Mouse (Mus musculus): ENCODE measurements around the gene Usp48. TPM values are rescaled to one million over a fixed set of nuclear protein-coding genes. Genes with fewer than 3 reads are reported as not detected.

Usp48 gene
- polyA plus RNA-seq, 1 experiment from 2014 or later, result 100 TPM

DNA sequence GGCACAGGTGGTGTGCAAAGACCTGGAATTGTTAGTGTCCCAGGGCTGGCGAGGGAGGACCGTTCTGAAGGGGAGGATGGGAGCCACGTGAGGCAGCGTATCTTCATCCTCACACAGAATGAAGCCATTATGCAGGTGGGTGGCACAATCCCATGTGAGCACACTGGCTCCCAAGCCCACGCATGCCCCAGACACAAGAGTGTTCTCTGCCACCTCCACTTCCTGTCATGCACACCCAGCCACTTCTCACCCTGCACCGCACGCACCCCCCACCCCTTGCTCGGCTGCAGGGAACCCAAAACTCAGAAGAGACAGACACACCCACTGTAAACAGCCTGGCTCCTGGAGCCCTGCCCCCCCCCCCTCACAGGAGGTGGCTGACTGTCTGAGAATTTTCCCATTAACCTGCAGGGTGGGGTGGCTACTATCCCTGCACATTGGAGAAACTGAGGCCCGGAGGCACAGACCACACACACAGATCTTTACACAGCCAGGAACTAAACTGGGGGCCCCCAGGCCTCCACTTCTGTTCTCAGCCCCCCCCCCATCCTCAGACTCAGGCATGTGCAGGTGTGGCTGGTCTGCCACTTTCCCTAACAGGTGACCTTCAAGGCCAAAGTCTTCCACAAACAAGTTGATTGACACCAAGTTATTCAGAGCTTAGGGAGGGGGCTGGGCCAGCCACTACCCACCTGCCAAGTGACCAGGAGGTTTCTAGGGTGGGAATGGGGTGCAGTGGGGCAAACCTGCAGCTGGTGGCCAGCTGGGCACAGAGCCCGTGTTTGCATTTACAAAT lies 98.8 kb downstream of the Usp48 start:
- Histone ChIP-seq H3K4me2 (no peak overlapping the region), H3K27me3 (0 out of 2 replicates have a peak, but pooled peaks cover 4% of the 10 kb centered on the region), H3K9me3 (no peaks in the 10 kb centered on the region), H3K4me3 (replicated peaks) (no peak overlapping the region), H3K4me1 (replicated peaks) (peaks cover 5% of the 10 kb centered on the region), H3K36me3 (no peaks in the 10 kb centered on the region), H3K9ac (replicated peaks) (no peak overlapping the region), H3K27ac (no peak overlapping the region)
- ATAC-seq (ENCODE audit: insufficient number of reproducible peaks, insufficient read depth, low FRiP score, low TSS enrichment, low read depth), result no peak
- 82% methylated on average over 10 of the region's 10 CpGs for WGBS

DNA sequence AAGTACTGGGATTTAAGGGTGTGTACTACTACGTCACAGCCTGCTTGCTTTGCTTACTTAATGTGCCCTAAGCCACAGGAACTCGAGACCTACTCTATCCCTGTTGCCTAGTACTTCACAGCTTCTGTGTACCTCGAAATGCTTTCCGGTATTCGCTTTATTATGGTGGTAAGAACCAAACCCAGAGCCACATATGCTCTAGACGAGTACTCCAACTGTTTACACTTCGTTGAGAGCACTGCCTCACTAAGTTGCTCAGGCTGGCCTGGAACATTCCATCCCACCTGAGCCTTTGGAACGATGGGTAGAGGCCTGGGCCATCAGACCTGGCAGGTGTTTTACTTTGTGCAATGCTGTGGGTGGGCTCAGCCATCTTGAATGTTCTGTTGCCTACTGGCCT lies 101.7 kb downstream of the Usp48 start:
- WGBS, result 79% methylated on average over 8 of the region's 8 CpGs

DNA sequence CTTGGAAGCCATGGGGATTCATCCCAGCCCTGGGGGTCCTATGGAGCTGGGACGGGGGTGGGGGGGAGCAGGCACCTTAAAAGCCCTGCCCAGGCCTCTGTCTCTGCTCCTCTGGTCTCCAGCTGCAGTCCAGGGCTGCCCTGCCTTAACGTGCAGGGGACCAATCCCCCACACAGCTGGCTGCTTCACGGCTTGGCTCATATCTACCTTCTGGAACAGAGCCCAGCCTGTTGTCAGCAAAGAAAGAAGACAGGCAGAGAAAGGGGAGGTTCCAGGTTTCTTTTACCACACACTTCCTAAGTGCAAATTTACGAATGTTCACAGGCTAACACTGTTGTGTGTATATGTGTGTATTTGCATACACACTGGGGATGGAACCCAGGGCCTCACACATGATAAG lies 102.3 kb downstream of the Usp48 start:
- WGBS, result 29% methylated on average over 4 of the region's 4 CpGs
- Histone ChIP-seq H3K9ac (replicated peaks) (no peak overlapping the region; the same call in 1 of the 2 replicates), H3K4me2 (no peak overlapping the region), H3K4me3 (replicated peaks) (no peak overlapping the region), H3K36me3 (no peaks in the 10 kb centered on the region), H3K27ac (0 out of 2 replicates have a peak overlapping the region, but pooled peaks have one; percentile 9), H3K27me3 (no peaks in the 10 kb centered on the region), H3K9me3 (no peaks in the 10 kb centered on the region), H3K4me1 (replicated peaks) (peaks cover 21% of the 10 kb centered on the region)
- no peak for ATAC-seq (ENCODE audit: insufficient number of reproducible peaks, insufficient read depth, low FRiP score, low TSS enrichment, low read depth)

More for the DNA sequence above, 101.7 kb downstream of the Usp48 start:
- H3K4me1 ChIP-seq (replicated peaks), result peaks cover 21% of the 10 kb centered on the region
- H3K27me3 ChIP-seq, result 0 out of 2 replicates have a peak, but pooled peaks cover 2% of the 10 kb centered on the region
- H3K36me3 ChIP-seq, result no peaks in the 10 kb centered on the region
- H3K9ac ChIP-seq (replicated peaks), result no peak overlapping the region; the same call in 1 of the 2 replicates
- H3K27ac ChIP-seq, result 0 out of 2 replicates have a peak overlapping the region, but pooled peaks have one; percentile 9
- H3K4me3 ChIP-seq (replicated peaks), result no peak overlapping the region
- no peak for ATAC-seq (ENCODE audit: insufficient number of reproducible peaks, insufficient read depth, low FRiP score, low TSS enrichment, low read depth)
- H3K9me3 ChIP-seq, result no peaks in the 10 kb centered on the region
- H3K4me2 ChIP-seq, result no peak overlapping the region

DNA sequence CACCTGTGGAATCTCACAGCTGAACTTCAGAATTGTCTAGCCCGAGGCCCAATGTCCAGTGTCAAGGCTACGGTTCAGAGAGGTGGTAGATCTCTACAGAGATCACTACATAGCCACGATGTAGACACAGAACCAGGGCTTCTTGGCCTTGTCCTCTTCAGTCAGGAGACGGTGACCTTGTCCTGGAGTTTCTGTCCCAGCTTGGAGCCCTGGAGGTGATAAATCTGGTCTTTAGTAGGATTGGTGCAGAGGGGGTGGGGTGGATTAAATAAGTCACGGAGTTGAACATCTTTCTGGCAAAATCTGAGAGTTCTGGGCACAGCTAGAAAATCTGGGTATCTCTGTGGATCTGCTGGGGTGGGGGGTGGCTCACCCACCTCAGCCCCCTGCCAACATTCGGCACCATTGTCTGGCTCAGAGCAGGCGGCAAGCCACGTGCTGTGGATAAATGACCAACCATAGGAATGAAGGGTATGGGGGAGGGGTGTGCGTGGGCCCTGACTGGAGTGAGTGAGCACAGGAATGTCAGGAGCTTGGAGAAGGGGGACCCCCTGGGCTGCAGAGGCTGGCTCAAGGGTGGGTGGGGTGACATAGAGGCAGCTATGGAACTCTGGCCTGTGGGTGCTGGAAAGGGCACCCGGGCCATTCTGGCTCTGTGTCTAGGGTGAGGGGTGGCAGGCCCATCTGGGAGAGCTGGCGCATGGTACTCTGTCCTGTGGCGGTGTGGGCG lies 103.8 kb downstream of the Usp48 start:
- Histone ChIP-seq H3K27ac (no peak overlapping the region), H3K4me3 (replicated peaks) (no peak overlapping the region), H3K27me3 (no peaks in the 10 kb centered on the region), H3K4me2 (no peak overlapping the region), H3K9me3 (no peaks in the 10 kb centered on the region), H3K9ac (replicated peaks) (no peak overlapping the region), H3K36me3 (no peaks in the 10 kb centered on the region), H3K4me1 (replicated peaks) (peaks cover 21% of the 10 kb centered on the region)
- no peak for ATAC-seq (ENCODE audit: insufficient number of reproducible peaks, insufficient read depth, low FRiP score, low TSS enrichment, low read depth)
- 73% methylated on average over 13 of the region's 13 CpGs for WGBS

DNA sequence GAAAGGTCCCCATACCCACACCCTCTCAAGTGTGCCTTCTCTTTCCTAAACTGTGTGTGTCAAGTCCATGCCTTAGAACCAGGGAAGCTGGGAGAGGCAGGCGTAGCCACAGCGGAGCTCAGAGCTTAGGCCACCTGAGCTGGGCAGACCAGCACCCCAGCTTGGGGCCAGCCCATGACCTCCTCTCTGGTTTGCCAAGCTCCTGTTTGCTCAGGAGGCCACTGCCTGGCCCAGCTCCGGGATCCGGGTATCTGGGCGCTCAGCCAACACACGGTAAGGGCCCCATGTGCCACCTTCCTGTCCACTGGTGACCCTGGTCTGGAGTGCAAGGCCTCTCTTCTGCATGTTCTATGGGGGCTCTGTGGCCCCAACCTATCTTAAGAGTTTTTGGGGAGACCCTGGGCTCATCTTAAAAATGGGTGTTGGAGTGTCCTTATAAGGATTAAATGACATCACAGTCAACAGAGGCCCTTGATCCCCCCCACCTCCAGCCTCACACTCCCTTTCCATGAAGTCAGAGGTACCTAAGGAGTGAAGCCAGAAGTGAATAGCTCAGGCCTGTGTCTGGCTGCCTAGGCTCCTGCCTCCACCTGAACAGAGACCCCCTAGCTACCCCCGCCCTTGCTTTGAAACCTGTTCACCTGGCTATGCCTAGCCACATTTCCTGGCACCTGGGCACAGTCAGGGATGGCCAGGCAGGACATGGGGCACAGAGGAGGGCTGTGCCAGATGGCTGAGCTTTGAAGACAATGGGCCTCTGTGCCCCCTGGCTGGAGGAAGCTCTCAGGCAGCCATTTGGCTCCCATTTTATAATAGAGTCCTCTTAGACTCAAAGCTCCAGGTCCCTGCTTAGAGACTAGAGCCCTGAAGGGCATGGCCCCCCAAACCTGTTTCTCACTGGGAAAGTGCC lies 104.8 kb downstream of the Usp48 start:
- 82% methylated on average over 7 of the region's 7 CpGs for WGBS

DNA sequence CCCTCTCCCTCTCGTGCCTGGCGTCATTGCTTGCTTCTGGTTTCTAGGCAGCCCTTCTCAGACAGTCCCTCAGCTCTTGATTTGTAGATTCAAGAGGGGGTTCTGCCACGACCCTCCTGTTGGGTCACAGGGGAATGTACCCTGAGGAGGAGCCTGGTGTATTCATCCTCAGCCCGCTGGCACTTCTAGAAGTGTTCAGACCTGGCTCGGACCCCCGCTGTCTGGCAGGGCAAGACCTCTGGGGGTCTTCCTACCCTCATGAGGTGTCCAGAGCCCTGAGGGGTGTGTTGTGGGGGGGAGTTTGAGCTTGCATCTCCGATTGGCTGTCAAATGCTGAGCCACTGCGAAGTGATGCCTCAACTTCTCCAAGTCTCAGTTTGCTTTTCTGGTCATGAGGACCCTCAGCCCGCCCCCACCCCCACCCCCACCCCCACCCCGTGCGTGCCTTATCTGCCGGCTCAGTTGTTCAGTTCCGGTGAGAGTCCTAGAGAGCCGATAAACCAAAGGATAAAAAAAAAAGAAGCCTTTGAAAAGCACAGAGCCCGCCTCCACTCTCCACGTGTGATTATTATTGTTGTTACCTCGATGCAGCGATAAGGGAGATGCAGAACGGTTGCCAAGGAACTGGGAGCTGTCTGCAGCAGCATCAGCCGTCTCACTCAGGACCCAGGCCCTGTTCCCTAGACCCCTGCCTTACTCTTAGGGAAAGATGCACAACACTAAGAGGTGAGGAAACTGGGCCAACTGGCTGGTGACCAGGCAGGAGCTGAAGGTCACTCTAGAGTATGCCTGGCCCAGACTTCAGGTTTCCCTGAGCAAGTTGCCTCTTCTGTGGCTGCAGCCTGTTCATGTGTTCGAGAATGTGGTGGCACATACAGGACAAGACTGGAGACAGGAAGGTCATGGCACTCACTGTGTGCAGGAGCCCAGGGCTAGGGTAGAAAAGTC lies 106.0 kb downstream of the Usp48 start:
- WGBS, result 73% methylated on average over 21 of the region's 21 CpGs
- Histone ChIP-seq H3K36me3 (no peaks in the 10 kb centered on the region), H3K27ac (no peak overlapping the region), H3K4me3 (replicated peaks) (no peak overlapping the region), H3K4me2 (no peak overlapping the region), H3K27me3 (no peaks in the 10 kb centered on the region), H3K4me1 (replicated peaks) (peaks cover 21% of the 10 kb centered on the region), H3K9me3 (no peaks in the 10 kb centered on the region), H3K9ac (replicated peaks) (no peak overlapping the region)
- no peak for ATAC-seq (ENCODE audit: insufficient number of reproducible peaks, insufficient read depth, low FRiP score, low TSS enrichment, low read depth)

More for the DNA sequence above, 104.8 kb downstream of the Usp48 start:
- H3K9me3 ChIP-seq, result no peaks in the 10 kb centered on the region
- no peaks in the 10 kb centered on the region for H3K36me3 ChIP-seq
- H3K4me2 ChIP-seq, result no peak overlapping the region
- H3K27me3 ChIP-seq, result no peaks in the 10 kb centered on the region
- no peak overlapping the region for H3K9ac ChIP-seq (replicated peaks)
- ATAC-seq (ENCODE audit: insufficient number of reproducible peaks, insufficient read depth, low FRiP score, low TSS enrichment, low read depth), result no peak
- peak overlapping the region; percentile 59; the same call in 1 of the 2 replicates for H3K27ac ChIP-seq
- H3K4me3 ChIP-seq (replicated peaks), result no peak overlapping the region
- H3K4me1 ChIP-seq (replicated peaks), result peaks cover 21% of the 10 kb centered on the region

DNA sequence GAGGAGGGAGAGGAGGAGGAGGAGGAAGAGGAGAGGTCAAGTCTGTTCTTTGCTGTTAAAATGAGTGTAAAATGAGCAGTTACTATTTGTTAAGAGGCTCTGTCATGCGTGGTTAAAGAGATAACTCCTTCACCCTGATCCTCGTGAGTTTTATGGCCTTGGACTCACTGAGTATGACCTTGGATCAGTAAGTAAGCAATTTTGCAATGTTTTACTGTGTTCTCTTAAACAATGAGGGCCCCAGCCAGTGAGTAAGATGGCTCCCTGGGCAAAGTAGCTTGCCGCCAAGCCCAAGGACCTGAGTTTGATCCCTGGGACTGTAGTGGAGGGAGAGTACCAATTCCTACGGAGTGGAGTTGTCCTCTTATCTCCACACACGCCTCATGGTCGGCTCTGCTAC lies 107.4 kb downstream of the Usp48 start:
- H3K36me3 ChIP-seq, result no peaks in the 10 kb centered on the region
- no peak overlapping the region for H3K4me2 ChIP-seq
- 61% methylated on average over 6 of the region's 6 CpGs for WGBS
- peaks cover 18% of the 10 kb centered on the region for H3K4me1 ChIP-seq (replicated peaks)
- H3K9me3 ChIP-seq, result no peaks in the 10 kb centered on the region
- no peaks in the 10 kb centered on the region for H3K27me3 ChIP-seq
- no peak overlapping the region for H3K4me3 ChIP-seq (replicated peaks)
- no peak overlapping the region for H3K27ac ChIP-seq
- no peak for ATAC-seq (ENCODE audit: insufficient number of reproducible peaks, insufficient read depth, low FRiP score, low TSS enrichment, low read depth)
- no peak overlapping the region for H3K9ac ChIP-seq (replicated peaks)

DNA sequence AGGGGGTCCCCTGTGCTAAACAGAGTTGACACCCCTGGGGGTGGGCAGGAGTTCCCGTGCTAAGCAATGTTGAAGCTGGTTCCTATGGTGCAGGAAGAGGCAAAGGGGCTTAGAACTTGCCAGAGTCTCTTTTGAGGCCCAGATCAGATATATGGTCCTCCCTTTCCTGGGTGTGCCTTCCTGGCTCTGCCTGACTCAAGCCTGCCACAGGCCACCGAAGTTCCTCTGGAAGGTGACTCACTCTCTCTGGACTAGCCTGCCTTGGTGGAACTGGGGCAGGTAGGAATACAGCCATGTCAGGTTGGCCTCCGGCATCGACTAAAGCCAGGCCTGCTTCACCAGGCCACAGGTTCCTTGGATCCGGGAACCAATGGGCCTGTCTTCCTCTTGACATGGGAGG lies 109.5 kb downstream of the Usp48 start:
- Histone ChIP-seq H3K27me3 (peaks cover 3% of the 10 kb centered on the region; the same call in 1 of the 2 replicates), H3K4me1 (replicated peaks) (peaks cover 23% of the 10 kb centered on the region), H3K36me3 (no peaks in the 10 kb centered on the region), H3K9ac (replicated peaks) (no peak overlapping the region), H3K4me3 (replicated peaks) (no peak overlapping the region), H3K27ac (no peak overlapping the region), H3K9me3 (no peaks in the 10 kb centered on the region), H3K4me2 (no peak overlapping the region)
- no peak for ATAC-seq (ENCODE audit: insufficient number of reproducible peaks, insufficient read depth, low FRiP score, low TSS enrichment, low read depth)
- 91% methylated on average over 5 of the region's 5 CpGs for WGBS

DNA sequence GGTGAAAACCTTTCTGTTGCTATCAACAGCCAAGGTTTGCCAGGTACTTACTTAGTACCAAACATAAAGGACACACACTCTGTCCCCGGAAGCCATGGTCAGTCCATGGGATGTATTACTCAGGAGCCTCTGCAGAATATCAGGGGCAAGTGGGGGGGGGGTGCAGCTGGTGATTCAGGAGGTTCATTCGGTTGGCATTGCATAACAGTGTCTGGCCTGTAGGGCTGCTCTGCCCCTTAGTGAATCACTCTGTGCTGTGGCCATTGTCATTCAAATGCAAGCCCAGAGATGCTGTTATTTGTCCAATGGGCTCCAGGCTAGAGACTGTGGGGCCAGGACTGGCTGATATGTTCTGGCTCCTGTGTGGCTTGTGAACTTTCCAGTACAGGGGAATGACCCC lies 111.0 kb downstream of the Usp48 start:
- H3K4me2 ChIP-seq, result no peak overlapping the region
- no peak for ATAC-seq (ENCODE audit: insufficient number of reproducible peaks, insufficient read depth, low FRiP score, low TSS enrichment, low read depth)
- no peaks in the 10 kb centered on the region for H3K9me3 ChIP-seq
- no peak overlapping the region for H3K4me3 ChIP-seq (replicated peaks)
- peaks cover 18% of the 10 kb centered on the region; the same call in 1 of the 2 replicates for H3K27me3 ChIP-seq
- 84% methylated on average over 2 of the region's 2 CpGs for whole genome bisulfite sequencing
- no peak overlapping the region for H3K27ac ChIP-seq
- H3K4me1 ChIP-seq (replicated peaks), result peaks cover 20% of the 10 kb centered on the region
- H3K36me3 ChIP-seq, result no peaks in the 10 kb centered on the region
- no peak overlapping the region for H3K9ac ChIP-seq (replicated peaks)

DNA sequence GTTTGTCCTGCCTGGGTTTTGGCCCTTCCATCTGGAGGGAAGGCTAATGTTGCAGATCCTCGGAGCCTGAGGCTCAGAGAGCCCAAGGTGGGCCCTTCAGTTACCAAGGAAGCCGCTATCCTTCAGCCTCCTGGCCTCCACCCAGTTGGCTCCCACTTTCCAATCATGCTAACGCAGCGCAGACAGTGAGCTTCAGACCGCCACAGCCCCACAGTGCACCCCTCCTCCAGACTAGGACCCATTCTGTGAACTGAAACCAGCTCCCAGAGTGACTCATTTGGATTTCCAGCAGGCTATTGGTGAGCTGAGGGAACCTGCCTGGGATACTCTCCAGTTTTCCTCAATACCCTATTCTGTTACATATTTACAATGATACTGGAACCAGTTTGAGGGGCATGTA lies 111.8 kb downstream of the Usp48 start:
- Histone ChIP-seq H3K4me2 (no peak overlapping the region), H3K9me3 (no peaks in the 10 kb centered on the region), H3K36me3 (no peaks in the 10 kb centered on the region), H3K4me3 (replicated peaks) (no peak overlapping the region), H3K27me3 (peaks cover 24% of the 10 kb centered on the region; the same call in 1 of the 2 replicates), H3K27ac (no peak overlapping the region), H3K9ac (replicated peaks) (no peak overlapping the region), H3K4me1 (replicated peaks) (peaks cover 20% of the 10 kb centered on the region)
- WGBS, result 68% methylated on average over 5 of the region's 5 CpGs
- ATAC-seq (ENCODE audit: insufficient number of reproducible peaks, insufficient read depth, low FRiP score, low TSS enrichment, low read depth), result no peak

Data from limb, embryonic 12.5 days (tissue).